Mouse (Mus musculus) cerebellum, adult (tissue): ENCODE measurements at regions not wholly inside any gene's neighbourhood (a gene's known extent, or its start where the extent isn't known, plus 50 kb on each side); places are given as distances from the start of the nearest gene placed in this dataset.
A peak's percentile ranks its signal among the peaks of the same experiment; 100 is the strongest.

ENCODE experiments used
- ATAC-seq: cut with Nextera tagmentation; 2 replicates; pipeline ENCODE4 v1.9.2; 2017; ENCODE audit warnings: mild to moderate bottlenecking, moderate library complexity, mixed read lengths; ENCODE audit not compliant: insufficient number of reproducible peaks, low FRiP score, low TSS enrichment

GRCm38 (mm10) chr16:50009046-50009445, 208.7 kb downstream of the Cd47 start:
- ATAC-seq, result no peak

- ATAC-seq, result peak; percentile 41; the same call in 1 of the 2 replicates
These were observed 209.2 kb downstream of the Cd47 start for GRCm38 (mm10) chr16:50009542-50009941.

GRCm38 (mm10) chr16:50010074-50010473, 209.7 kb downstream of the Cd47 start:
- no peak; the same call in 1 of the 2 replicates for ATAC-seq

GRCm38 (mm10) chr16:50010532-50010971, 210.2 kb downstream of the Cd47 start:
- ATAC-seq, result peak; percentile 93

GRCm38 (mm10) chr16:50023885-50024284, 223.6 kb downstream of the Cd47 start:
- no peak for ATAC-seq

GRCm38 (mm10) chr16:50026100-50026884, 226.0 kb downstream of the Cd47 start:
- no peak for ATAC-seq

- ATAC-seq, result no peak
These were observed 226.9 kb downstream of the Cd47 start for GRCm38 (mm10) chr16:50027189-50027588.

GRCm38 (mm10) chr16:50029711-50030110, 229.4 kb downstream of the Cd47 start:
- ATAC-seq, result no peak

GRCm38 (mm10) chr16:50030355-50030754, 230.0 kb downstream of the Cd47 start:
- peak; percentile 81 for ATAC-seq

- ATAC-seq, result no peak
These were observed 230.6 kb downstream of the Cd47 start for GRCm38 (mm10) chr16:50030905-50031369.

- no peak for ATAC-seq
These were observed 232.5 kb downstream of the Cd47 start for GRCm38 (mm10) chr16:50032798-50033197.

- peak; percentile 59 for ATAC-seq
These were observed 236.0 kb downstream of the Cd47 start for GRCm38 (mm10) chr16:50036296-50036734.

- no peak for ATAC-seq
These were observed 243.8 kb downstream of the Cd47 start for GRCm38 (mm10) chr16:50044103-50044502.

GRCm38 (mm10) chr16:50045552-50046547, 245.5 kb downstream of the Cd47 start:
- peak; percentile 96 for ATAC-seq

- ATAC-seq, result no peak
These were observed 263.2 kb downstream of the Cd47 start for GRCm38 (mm10) chr16:50063540-50063939.

- ATAC-seq, result no peak
These were observed 265.2 kb downstream of the Cd47 start for GRCm38 (mm10) chr16:50065336-50066082.

- no peak for ATAC-seq
These were observed 268.7 kb downstream of the Cd47 start for GRCm38 (mm10) chr16:50069033-50069432.

- ATAC-seq, result no peak
These were observed 270.4 kb downstream of the Cd47 start for GRCm38 (mm10) chr16:50070728-50071127.

GRCm38 (mm10) chr16:50072853-50073360, 272.6 kb downstream of the Cd47 start:
- ATAC-seq, result no peak

- peak; percentile 31; the same call in 1 of the 2 replicates for ATAC-seq
These were observed 273.6 kb downstream of the Cd47 start for GRCm38 (mm10) chr16:50073979-50074378.
